Mouse (Mus musculus) lung, postnatal 36 days (tissue): ENCODE measurements around the gene Pigk.

Experiments used
- DNase-seq: peaks from one replicate; pipeline ENCODE4 v3.0.0; 2022; ENCODE audit warnings: mixed read lengths

Gene Pigk

DNA sequence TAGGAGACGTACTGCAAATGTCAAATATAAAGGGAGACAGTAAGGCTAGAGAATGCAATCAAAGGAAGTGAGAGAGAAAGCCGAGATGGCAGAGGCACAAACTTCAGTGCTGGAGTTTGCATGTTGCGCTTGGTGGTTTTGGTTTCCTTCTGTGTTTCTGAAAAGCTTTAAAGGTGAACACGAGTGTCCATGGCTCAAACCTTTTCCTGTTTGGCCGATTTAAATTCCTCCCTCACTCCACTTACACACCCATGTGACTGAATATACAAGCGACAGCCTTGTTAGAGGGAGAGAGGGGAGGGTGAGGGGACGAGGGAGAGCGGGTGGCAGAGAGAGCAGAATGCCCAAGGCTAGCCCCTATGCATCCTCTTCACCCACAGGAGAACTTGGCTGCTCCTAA is 302.5 kb downstream of the Pigk start:
- DNase-seq: no peak

- DNase-seq: peak; percentile 3
These were observed 304.2 kb downstream of the Pigk start for GRCm38 (mm10) chr3:153018051-153018450.

GRCm38 (mm10) chr3:153024016-153024415 is 310.1 kb downstream of the Pigk start:
- no peak for DNase-seq
